Mouse (Mus musculus): ENCODE measurements around the gene Col8a1. TPM values are rescaled to one million over a fixed set of nuclear protein-coding genes. Genes with fewer than 3 reads are reported as not detected.

The Col8a1 gene
- total RNA-seq, 2 experiments from 2014 or later, result 4.6 TPM

DNA sequence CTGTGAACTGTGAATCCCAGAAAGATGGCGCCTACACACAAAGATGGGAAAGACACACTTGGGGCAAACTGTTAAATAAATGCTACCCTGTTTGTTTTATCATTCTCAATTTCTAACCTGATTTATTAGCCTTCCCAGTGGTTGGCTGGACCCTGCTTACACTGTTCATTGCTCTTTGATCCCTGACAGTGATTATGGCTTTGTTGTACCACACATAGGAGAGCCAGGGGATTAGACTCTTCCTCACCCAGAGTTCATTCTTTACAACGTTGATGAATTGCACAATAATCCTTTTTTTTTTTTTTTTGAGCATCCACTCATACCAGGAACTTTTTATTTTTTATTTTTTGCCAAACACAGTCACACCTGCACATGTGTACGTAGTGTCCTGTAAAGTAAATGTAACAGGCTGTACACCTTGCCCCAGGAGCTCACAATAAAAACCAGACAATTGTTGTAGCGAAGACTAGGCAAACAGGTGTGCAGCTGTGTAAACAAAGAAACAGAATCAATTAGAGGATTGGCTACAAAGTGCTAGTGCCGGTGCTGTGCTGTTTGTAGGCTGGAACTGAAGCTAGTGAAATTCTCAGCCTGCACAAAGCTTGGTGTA is 68.6 kb downstream of the Col8a1 start:
- DNase-seq (ENCODE audit: low spot score in 2 of 2), result no peak

DNA sequence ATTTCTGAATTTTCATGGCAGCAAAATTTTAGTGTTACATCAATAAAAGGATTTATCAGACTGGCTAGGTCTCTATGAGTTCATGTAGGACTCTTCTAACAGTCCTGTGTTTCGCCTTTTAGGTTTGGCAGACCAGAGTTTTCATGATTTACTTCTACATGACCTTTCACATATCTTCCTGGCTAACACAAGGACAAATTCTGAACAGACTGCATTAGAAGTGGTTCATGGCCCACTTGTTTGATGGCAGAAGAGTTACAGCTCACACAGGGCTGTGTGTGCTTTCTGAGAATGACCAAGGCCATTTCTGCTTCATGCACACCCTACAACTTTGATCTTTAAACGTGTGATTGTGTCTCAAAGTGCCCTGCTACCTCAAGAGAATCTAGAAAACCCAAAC is 82.3 kb downstream of the Col8a1 start:
- DNase-seq (ENCODE audit: low spot score in 2 of 2), result no peak

DNA sequence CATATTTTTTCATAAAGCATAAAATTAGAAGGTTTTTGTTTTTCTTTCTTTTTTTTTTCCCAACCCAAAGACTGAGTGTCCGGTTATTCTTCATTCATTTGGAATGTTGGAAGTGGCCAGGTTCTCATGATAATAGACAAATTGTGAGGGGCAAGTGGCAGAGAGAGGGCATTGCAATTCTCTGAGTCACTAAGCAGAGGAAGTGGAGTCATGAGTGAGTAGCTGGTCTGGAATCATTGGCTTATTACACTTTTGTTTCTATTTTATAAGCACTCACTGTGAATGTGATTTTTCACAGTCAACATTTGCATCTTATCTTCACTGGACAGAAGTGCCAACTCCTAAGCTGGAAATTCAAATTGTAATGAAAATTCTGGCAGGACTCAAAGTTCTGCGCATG is 82.9 kb downstream of the Col8a1 start:
- no peak for DNase-seq (ENCODE audit: low spot score in 2 of 2)

DNA sequence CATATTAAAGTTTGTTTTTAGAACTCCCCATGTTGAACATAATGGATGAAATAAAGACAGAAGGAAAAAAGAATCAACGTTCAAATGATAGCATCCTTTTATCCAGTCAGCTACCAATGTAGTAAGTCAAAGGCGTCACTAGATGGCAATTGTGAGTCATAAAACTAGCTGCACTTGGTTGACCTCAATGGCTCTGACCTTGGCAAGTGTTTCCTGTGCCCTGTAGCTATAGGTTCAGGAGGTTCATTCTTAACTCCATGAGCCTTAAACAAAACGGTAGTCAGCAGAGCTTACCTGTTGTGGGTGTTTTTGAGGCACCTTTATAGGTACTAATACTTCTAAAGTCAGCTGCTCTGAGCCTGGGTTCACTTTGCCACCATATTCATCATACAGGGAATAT is 85.2 kb downstream of the Col8a1 start:
- DNase-seq (ENCODE audit: low spot score in 2 of 2), result no peak

DNA sequence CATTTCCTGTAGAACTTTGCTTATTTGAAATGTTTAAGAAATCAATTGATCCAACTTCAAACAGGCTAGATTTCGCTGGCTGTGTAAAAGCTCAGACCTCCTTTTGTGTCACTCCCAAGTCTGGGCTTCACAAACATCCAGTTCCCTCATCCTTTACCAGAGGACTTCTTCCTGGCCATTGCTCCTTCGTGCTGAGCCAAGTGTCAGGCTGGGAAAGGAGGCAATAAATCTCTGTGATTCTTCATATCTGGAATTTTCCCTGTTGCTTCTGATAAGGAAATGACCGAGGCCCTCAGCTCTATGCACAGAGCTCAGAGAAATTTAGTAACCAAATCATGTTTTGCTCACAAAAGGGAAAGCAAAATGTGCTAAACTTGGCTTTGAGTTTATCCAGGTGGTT is 91.9 kb downstream of the Col8a1 start:
- no peak for DNase-seq (ENCODE audit: low spot score in 2 of 2)

DNA sequence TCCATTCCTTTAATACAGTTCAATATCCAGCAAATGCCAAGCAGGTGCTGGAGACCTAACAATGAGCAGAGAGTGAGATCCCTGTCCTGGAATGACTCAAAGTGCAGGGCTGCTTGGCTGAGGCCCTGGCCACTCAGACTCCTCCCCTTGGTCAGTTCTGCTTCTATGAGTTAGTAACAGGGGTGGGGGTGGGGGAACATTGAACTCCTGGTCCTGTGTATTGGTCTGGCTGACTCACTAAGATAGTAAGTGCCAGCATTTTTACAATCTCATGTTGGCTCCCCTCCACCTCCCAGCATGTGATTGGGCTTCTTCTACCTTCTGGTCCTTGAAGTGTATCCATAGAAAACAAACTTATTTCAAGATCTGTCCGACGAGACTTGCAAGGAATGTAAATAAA is 104.6 kb downstream of the Col8a1 start:
- no peak for DNase-seq (ENCODE audit: low spot score in 2 of 2)

DNA sequence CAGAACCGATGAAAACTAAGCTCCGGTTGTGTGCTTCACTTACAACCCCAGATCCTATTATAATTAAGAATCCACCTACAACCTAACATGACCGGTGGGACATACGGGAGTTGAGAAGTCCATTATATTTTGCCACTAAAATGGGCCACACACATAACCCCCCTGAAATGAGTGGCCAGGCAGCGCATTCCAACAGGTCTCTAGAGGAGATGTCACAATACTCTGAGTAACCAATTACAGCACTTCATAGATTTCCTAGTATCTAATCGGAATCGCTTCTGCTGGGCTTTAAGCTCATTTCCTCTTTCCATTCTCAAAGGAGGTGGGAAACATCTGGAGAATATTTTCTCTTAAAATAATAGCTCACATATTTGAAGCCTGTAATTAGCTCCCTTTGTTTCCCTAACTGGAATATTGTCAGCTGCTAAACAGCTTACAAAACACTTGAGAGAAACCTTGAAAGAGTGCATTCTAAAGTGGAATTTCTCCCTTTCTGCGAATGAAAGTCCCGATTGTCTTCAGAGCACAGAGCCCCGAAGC is 113.1 kb downstream of the Col8a1 start:
- no peak for DNase-seq (ENCODE audit: low spot score in 2 of 2)

DNA sequence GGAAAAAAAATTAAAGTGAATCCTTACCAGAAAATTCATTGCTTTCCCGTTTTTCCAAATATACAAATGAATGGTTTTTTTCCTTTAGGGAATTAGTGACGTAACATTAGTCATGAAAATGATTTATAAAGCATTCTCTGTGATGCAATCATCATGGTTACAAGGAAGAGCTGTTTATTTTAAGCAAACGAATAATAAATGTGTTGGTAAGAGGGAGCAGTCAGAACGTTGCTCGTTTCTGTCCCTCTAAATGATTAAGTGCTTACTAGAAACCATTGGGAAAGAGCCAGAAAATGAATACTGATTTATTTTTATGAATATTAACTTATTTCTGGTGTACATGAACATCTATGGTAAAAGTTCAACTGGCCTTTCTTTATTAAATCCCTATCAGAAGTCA is 119.8 kb downstream of the Col8a1 start:
- no peak for DNase-seq (ENCODE audit: low spot score in 2 of 2)

DNA sequence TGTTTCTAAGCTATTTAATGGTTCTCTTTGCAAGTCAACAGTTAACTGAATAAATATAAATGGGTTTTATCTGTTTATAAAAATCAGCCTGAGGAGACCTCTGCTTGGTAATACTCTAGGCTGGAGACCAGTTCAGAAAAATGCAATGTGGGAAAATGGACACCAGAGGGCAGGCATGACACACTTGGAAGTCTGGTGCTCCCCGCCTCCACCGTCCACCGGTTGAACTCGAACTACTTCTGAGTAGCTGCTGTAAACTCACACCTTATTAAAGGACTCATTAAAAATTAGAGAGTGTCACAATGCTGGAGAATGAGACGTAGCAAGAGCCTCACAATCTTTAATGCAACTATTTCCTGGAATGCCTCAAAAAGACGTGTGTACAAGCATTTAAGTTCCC is 120.3 kb downstream of the Col8a1 start:
- peak; percentile 55 to 75 for DNase-seq (ENCODE audit: low spot score in 2 of 2)

DNA sequence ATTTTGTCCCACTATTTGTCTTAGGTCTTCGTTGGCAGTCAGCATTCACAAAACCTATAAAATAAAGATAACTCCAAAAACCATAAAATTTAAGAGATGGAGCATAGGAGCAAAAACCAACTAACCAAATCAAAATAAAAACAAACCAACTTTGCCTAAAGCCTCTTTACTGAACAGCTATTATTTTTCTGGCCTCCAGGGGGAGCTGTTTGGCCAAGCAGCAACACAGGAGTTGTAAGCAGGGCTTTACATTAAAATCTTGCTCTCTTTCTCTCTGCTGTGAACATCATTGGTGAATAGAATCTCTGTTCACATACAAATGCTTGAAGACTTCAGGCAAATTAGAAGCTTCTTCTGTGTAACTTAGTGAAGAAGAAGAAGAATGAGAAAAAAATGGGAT is 142.8 kb downstream of the Col8a1 start:
- DNase-seq (ENCODE audit: low spot score in 2 of 2), result no peak

DNA sequence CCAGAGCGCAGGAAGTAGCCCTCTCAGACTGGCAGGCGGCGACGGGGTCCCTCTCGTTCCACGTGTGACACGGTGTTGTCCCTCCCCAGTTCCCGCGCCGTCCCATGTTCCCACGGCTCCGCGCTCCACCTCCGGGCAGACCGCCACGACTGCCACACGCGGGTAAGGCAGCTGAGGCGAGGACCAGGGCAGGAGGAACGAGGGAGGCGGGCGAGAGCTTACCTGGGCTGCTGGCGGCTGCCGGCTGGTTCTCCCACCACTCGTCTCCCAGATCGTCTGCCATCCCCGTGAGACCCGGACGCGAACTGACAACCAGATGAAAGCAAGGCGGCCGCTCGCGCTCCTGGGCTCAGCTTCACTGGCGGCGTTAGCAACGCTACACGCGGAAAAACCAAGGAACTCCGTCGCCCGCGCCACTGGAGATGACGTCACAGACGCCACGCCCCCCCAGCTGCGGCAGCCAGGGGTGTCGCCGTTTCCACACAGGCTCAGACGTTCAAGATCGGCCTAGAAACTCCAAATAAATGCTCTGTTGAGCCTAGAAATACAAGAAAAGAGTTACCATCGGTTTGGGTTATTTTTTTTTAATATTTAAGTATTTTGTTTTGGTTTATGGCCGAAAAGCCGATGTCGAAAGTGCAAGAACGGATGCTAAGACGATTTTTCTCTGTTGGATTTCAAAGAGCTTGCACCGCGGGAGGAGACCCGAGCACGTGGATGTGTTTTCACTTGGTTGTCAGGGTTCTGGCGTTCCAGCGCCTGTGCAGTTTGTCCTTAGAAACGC is 147.9 kb downstream of the Col8a1 start, which contains the start of gene Cmss1:
Cmss1 (minus strand) TSS at position 421 of the 784 bp plus-strand sequence.
- DNase-seq (ENCODE audit: low spot score in 2 of 2), result peak; percentile 78 to 87

DNA sequence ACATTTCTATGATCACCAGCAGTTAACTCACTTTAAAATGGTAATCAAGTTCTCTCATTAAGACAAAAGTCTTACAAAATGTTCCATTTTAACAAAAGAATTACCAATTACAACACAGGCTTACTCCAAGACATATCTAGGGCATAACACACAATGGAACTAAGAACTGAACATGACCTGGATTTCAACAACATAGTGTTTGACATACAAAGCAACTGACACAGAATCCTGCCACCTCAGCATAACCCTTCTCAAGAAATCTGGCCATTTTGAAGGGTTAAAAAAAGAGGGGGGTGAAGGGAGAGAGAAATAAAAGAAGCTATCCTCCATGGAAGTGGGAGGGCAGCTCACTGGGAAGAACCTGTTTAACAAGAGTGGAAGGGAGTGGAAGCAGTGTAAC is 153.5 kb downstream of the Col8a1 start:
- no peak for DNase-seq (ENCODE audit: low spot score in 2 of 2)

DNA sequence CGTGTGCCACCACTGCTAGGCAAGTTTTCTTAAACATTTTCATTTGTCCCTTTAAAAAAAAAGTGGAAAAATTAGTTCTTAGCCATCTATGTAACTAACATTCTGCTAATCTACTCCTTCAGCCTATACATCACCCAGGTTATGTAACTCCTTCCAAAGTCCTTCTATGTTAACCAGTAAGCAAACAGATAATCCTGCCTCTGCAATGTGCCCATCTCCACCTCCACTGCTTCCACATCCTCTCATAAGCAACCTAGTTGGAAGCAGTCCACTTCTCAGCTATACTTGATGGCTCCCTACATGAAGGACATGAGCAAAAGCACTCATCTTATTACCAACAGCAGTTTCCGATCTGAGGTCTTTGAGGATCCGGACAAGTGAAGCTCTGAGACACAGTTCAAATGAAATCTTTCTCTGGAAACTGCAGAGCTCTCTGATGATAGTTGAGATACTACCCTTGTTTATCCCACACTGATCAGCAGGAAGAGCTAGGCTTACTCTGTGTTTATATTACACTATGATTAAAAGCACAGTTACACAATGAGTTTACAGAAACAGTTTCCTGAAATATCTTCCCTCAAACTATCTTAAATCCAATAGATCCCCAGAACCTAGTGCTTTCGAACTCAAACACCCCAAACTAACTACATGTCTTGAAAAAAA is 157.1 kb downstream of the Col8a1 start:
- no peak for DNase-seq (ENCODE audit: low spot score in 2 of 2)

DNA sequence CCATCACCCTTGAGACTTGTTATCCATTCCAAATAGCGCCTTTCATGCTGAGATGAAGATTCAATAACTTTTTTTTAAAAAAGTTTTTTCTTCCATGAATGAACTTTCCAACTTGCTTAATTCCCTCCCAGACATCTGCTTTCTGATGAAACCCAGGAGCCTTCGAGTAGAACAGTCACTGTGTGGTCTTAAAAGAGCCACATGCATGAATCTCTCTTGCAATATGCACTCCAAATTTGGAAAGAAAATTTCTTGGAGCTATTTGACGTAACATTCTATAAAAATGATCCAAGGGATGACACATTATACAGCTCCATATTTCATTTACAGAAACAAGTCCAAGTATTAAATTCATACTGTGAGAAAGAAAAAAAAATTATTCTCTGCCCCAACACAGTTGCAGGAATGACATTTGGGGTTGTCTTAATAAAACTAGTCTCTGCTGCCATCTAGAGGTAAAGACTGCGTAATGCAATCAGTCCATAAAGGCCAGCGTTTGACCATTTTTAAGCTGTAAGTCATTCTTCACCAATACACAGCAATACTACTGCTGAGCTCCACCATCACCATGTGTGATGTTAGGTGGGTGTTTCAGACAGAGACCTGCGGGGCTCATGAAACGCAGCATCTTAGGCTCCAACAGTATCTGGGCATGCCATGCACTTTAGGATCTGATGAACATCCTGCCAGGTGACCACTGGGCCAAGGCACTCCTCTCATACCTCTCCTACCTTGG is 160.9 kb downstream of the Col8a1 start:
- peak in 1 of 2 experiments; percentile 19 for DNase-seq (ENCODE audit: low spot score in 2 of 2)

DNA sequence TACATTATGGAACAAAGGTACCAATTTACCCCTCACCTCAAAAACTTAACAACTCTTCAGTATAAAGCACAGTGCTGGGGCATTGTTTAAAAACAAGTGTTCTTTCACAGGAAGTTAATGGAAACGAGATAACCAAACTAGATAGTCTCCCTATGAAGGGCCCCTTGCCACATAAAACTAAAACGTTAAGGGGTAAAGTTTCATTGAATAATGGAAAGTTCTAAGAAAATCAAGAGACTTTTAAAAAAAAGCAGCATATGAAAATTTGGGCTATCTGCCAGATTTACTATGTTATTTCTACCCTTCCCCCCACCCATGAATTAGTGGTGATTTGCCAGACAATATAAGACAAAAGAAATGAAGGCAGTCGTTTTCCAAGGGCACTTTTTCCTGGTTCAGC is 169.3 kb downstream of the Col8a1 start:
- DNase-seq (ENCODE audit: low spot score in 2 of 2), result no peak

DNA sequence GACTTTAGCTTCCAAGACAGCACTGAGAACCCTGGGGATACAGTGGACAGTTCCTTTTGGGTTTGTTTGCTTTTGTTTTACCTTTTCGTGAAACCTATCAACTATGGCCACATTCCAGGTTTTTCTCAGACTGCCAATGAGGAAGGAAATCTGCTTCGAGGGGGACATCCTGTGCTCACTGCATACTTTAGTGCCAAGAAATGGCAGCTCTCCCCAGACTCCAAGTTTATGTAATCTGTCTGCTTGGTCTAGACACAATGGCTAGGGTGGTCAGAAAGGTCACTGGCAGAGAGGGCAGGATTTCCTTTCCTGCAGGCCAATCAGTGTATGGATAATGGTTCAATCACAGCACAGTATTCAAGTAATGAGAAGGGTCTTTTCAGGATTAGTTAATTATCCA is 172.5 kb downstream of the Col8a1 start:
- DNase-seq (ENCODE audit: low spot score in 2 of 2), result no peak

DNA sequence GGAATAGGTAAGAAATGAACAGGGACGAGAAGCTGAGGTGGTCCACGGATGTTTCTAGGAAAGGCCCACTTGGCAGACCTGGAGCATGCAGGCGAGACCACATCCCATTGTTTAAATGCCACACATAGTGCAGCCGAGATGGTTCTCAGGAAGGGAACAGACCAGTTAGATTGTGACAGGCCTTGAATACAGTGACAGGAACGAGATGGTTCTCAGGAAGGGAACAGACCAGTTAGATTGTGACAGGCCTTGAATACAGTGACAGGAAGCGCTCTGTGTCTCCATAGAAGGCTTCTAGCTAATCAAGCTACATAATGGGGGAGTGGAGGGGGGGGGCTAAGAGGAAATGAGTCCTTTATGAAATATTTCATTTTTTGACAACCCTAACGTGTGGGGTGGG is 174.5 kb downstream of the Col8a1 start:
- DNase-seq (ENCODE audit: low spot score in 2 of 2), result no peak

DNA sequence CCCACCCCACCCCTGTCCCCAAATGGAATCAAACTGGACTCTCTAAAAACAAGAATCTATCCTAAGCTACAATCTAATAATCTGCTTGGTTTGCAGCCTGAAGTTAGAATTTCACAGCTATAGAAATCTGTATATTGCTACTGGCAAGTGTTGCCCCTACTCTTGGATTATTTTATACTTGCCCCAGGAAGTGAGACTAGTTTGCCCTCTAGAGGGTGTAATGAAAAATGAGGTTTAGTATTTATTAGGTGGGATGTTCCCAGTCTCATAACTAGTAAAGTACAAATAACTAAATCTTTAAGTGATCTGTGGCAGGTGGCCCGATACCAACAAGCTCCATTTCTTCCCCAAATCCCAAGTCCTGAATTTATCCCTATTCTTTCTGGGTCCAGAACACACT is 177.0 kb downstream of the Col8a1 start:
- no peak for DNase-seq (ENCODE audit: low spot score in 2 of 2)

DNA sequence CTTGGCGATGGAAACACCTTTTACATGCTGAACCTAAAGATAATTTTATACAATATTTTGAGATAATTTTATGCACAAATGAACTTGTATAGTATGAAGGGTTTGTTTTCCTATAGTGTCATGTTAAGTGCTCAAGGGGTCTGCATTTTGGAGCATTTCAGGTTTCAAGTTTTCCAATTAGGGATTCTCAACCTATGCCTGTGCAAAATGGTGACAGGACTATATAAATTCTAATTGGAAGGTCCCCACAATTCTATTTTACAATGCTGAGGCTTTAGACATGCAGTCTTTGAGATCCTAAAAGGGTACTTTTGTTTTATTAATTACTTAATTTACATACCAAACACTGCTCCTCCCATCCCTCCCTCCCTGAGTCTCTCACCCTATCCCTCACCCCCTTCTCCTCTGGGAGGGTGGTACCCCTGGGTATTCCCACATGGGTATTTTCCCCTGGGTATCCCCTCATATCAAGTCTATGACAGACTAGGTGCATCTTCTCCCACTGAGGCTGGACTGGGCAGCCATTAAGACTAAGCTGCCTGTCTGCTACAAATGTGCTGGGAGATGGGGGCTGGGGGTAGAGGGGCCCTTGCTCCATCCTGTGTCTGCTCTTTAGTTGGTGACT is 178.7 kb downstream of the Col8a1 start:
- no peak for DNase-seq (ENCODE audit: low spot score in 2 of 2)
